Mouse (Mus musculus): Measurements from ENCODE around the gene Robo1.

Gene Robo1

DNA sequence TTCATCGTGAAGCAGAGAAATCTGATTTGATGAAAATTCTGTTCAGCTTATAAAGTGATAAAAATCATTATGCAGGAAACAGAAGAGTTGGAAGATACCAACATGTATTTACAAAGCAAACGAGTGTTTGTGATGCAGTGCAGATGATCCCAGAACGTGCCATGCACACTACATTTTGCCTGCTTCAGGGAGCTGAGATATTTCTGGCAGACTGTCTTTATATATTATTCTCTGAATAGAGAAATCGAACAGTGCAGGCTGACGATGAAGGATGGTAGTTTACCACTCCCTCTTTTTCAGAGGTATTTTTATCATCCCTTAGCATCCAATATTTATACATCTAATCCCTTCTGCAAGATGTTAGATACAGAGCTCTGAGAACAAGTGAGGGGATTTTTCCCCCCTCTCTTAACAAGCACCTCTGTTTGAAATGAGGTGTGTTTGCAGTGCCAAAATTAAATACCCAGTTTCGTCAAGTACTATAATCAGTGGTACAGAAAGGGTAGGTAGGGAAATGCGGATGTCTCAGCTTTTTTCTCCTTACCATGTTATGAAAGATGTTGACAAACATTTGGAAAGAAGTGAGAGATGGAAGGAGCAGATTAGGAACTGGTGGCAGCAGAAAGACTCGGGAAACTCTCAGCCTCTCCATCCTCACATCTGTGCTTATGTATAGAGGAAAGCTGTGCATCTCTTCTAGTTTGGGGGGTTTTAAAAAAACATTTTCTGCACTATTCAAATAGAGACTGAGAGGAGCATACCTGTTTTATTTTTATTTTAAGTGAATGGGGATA is at the start of gene Robo1:
TSS of gene Robo1 (plus strand) at position 770 of the 794 bp plus-strand sequence.
- DNase-seq, result no peak

DNA sequence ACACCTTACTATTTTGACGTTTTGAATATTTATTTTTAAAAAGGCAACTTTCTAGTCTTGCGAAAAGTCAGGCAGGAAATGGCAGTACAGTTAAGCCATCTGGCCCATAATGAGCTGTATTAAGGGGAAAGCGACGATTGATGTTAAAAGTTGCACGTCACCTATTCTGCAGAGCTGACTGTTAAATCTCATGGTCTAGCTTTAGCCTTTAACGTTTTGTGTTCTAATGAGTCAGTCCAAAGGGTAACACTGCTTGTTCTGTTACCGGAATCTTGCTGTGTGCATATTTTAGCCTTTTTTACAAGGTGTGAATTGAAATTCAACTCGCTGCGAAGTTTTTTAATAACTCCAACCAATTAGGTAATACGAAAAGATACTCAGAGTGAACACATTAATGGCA is 40.3 kb upstream of the Robo1 start:
- DNase-seq, result no peak

DNA sequence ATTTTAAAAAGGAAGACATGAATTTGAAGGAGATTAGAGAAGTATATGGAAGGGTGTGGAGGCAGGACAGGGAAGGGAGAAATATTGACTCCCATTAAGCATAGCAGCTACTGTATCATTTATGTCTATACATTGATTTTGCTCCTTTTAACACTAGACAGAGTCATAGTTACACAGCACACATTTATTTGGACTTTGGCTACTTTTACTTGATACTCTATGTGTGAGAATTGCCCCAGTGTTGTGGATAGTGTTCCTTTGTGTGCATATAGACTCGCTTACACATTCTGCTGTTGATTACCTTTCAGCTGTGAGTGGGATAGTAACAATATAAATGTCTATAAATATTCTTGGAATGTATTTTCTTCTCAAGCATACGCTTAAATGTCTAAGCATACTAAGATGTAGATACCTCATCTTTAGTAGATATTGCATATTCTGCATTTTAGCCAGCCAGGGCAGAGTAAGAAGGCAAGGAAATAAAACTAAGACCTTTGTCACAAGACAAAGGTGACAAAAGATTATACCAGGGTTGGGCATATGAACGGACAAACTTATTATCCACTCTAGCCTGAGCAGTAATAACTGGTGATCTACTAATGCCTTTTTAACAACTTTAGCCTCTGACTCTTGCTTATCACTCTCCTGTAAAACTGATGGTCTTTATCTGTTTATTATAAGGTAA is 31.6 kb upstream of the Robo1 start:
- no peak for DNase-seq

DNA sequence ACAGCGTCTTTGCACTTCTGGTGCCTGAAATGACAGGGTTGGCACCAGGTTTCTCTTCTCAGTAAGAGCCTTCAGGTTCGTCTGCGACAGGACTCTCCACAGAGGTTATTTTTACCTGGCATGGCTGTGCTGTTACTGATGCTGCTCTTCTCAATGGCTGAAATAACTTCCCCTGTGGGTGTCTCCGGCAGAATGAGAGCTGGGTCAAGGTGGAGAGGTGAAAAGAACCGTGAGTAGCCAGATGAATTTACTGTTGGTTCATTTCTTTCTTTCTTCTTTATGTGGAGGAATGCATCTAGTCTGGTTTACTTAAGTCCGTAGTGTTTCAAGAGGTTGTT is 194 bp downstream of the Robo1 start:
- DNase-seq, result no peak

DNA sequence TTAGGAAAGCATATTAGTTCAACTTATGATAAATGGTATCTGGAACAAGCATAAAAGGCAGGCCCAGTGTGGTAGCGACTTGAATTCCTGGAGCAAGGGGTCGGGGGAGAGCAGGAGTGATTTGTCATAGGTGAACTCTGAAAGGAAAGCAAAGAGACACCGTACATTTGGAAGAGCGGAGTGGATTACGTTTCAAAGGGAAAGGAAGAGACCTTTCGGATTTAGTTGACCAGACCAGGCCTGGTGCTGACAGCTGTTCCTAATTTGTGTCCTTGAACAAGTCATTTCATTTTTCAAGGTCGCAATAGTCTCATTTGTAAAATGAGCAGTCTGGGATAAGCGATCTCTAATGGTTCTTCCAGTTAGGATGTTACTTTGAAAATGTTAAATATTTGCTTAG is 19.2 kb downstream of the Robo1 start:
- no peak for DNase-seq

DNA sequence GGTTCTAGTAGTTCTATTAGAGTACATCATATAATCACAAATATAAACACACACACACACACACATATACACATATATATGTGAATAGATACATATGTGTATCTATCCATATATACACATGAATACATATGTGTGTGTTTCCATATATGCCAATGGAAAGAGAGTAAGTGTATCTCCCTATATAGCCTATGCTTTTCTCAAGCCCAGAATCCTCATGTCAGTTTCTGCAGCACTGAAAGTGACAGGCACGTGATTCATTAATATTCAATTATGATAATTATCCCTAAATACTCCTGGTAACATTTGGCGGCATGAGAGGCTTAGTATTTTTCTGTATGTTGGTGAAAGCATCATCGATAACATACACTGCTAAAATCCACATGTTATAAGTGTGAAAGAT is 20.5 kb downstream of the Robo1 start:
- DNase-seq, result no peak

DNA sequence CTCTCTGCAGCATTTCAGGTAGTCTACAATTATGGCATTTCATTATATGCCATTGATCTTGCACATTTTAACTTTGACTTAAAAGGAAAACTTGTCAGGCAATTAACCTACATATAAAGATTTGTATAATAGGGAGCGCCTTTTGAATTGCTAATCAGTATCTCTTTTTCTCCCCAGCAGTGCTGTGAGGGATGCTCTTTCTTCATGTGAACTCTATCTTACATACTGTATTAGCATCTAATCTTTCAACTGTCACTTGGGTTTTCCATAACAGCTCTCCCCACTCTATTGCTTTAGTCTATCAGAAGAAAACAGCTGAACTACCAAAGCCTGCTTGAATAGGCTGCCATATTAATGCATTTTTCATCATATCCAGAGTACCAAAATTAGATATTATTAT is 29.7 kb downstream of the Robo1 start:
- no peak for DNase-seq

DNA sequence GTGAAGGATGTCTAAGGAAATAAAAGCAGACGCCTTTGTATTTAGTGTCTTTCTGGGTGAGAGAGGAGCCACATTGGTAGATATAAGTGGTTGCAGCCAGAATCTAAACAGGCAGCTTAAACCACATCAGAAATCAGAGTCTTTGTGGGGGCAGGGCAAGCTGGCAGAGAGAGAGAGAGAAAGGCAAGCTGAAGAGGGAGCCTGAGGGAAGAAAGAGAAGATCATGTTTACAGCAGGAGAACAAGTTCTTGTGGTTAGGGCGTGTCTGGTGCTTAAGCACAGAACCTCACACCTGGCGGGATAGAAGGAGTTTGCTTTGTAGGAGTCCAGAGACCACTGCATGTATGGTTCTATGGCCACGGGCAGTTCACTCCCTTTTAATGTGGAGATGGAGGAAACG is 42.3 kb downstream of the Robo1 start:
- DNase-seq, result no peak

DNA sequence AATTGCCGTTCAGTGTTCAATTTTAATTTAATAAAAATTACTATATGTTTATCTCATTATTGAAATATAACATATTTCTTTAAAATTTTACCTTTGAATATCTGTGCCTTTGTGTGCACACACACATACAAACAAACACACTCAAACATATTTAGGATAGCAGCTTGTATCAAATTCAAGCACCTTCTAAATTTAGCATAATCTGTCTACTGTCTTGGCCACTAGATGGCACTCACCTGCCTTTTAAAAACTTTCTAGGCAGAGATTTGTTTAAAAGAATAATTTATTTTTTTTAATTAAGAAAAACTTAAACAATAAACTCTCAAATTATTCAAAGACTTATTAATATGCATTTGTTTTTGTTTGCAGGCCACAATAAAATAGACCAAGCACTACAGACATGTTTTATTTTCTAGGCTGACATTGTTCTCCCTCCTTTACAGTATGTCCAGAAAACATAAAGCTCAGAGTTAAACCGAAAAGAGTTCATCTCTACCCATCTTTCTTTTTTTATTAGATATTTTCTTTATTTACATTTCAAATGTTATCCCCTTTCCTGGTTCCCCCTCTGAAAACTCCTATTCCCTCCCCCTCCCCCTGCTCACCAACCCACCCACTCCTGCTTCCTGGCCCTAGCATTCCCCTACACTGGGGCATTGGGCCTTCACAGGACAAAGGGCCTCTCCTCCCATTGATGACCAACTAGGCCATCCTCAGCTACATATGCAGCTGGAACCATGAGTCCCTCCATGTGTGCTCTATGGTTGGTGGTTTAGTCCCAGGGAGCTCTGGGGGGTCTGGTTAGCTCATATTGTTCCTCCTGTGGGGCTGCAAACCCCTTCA is 48.6 kb downstream of the Robo1 start:
- no peak for DNase-seq

DNA sequence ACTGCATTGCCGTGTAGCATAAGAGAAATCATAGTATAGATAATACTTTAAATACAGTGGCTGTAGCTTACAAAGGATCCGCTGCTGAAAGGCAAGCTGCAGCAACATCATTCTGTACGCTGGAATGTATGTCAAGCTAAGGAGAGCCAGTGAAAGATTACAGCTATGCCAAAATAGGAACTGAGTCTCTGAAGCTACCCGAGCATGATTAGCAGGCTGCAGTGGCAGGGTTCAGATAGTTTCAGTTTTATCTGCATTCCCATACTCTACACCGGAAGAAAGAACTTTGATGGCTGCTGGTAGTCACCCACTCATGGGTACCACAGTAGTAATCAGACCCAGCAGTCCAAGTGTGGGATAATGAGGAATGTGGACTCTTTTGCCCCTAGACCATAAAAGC is 68.8 kb downstream of the Robo1 start:
- DNase-seq, result no peak

DNA sequence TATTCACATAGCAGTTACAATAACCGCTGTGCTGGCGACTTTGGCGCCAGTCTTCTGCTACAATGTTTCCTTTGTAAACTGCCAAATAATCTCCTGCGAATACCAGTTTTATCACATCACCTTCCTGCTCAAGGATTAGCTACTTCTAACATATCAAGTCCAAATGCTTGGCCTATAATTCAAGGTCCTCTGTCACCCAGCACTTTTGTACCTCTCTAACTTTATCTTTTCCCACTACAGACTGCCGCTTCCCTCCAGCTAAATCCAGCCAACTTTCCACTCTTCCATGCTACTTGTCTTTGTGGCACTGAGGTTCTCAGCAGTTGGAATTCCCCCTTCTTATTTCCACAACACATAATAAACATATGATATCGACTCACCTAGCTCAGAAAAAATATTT is 73.7 kb downstream of the Robo1 start:
- no peak for DNase-seq

DNA sequence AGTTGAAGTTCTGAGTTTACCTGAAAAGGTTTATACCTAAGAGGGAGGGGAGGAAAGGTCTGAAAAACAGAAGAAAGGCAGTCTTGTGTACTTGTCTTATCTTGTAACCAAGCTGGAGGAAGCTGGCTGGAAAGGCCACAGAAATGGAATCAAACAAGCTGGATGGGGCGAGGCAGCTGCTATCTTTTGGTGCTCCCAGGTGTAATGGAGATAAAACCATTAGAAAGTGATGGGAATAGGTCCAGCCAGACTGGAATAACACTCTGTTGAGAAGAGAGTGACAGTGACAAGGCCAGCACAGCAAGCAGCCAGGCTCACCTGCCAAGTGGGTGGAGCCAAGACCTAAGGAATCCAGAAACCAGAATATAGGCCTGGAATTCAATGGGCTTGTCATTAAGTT is 75.5 kb downstream of the Robo1 start:
- no peak for DNase-seq

DNA sequence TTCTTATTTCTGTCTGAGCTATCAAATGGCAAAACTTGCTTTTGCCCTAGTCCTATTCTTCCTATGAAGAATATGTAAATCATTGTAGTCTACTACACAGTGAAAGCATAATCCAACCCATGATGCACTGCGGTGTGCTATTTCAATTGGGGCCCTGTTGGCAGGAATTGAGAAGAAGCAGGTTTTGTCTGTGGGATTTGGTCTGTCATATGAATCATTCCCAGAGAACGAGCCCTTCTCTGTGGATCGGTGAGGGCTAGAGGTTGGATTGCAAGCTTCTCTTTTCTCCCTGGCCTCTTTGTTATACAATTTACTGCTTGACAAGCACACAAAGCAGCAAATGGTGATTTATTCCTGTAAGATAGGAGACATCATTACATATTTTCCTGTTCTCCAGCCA is 85.4 kb downstream of the Robo1 start:
- no peak for DNase-seq

DNA sequence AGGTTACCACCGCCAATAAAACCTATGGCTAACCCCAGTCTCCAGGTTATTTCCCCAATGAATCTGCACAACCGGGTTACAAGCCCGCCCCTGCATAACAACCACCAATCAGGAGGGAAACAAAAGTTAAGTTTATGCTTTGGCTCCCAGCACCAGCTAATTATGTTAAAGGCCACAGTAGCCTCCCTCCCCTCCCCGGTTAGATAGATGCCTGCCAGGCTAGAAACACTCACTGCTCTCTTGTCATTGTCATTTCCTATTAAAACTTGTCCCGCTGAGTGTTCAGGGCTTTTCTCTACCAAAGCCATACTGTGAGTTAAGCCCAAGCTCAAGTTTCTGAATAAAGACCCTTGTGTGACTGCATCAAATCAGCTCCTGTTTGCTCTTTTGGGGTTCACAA is 90.7 kb downstream of the Robo1 start:
- no peak for DNase-seq

DNA sequence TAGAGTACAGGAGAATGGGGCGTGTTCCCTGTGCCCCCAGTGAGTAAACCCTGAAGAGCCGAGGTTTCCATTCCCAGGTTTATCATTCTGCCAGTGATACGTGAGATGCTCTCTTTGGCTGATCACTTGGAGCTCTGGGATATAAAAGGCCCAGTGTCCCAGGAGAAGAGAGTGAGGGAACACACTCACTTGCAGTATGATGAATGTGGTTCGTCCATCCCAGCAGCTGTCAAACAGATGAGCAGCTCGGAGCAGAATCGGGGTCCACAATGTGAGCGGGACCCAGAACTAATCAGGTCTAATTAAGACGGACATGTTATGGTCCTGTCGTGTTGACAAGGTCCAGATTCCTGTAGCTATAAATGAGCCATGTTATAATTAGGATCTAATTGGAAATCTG is 94.3 kb downstream of the Robo1 start:
- no peak for DNase-seq

DNA sequence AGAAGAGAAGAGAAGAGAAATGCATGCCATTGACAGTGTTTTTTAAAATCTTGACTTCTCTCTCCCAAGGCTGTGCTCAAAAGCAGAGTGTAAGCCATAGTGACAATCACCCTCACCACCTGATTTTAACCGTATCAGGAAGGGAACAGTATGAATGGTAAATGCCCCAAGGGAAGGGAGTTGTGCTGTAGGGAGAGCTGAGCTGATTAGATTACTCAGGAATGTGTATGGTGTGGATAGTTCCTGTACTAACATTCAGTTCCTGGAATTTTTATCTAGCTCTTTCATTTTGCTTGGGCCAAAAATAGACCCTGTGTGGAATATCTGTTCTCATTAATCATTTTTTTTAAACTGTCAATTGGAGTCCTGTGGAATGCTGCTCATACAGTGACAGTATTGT is 101.7 kb downstream of the Robo1 start:
- DNase-seq, result no peak

DNA sequence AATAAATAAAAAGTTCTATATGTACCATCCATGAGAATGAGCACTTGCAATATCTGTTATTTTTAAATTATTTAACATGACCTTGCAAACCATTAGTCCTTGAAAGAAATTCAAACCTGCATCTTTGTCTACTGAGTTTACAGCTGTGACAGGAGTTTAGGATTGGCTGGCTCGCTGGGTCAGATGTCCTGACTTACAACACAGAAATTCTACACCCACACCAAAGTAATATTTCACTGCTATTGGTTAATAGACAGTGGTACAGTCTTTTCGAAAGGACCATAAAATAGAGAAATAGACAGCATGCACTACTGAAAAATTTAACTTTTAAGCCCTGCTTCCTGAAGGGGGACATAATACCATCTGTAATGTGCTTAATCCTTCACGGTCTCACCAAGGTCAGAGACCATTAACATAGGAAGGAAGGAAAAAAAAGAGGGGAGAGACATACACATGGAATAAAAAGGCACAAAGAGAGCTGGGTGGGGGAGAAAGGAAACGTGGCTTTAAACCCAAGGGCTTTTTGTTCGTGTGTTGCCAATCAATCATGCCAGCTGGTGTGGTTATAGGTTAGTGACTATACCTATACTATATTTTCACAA is 103.7 kb downstream of the Robo1 start:
- no peak for DNase-seq

DNA sequence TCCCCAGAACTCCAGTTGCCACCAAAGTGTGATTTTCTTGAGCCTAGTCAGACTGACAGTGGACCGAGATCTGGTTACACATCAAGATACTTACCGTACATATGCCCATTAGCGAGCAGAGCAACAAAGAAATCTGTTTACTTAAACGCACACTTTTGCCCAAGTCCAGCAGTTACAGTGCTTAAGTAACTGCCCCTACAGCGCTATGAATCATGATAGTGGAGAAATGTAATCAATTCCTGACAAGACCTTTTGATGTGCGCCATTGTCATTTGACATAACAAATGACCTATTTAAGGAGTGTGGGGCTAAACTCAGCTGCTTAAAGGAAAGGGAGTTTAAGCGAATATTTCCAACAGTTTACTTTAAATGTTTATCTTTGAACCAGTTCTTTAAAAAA is 104.8 kb downstream of the Robo1 start:
- DNase-seq, result no peak

DNA sequence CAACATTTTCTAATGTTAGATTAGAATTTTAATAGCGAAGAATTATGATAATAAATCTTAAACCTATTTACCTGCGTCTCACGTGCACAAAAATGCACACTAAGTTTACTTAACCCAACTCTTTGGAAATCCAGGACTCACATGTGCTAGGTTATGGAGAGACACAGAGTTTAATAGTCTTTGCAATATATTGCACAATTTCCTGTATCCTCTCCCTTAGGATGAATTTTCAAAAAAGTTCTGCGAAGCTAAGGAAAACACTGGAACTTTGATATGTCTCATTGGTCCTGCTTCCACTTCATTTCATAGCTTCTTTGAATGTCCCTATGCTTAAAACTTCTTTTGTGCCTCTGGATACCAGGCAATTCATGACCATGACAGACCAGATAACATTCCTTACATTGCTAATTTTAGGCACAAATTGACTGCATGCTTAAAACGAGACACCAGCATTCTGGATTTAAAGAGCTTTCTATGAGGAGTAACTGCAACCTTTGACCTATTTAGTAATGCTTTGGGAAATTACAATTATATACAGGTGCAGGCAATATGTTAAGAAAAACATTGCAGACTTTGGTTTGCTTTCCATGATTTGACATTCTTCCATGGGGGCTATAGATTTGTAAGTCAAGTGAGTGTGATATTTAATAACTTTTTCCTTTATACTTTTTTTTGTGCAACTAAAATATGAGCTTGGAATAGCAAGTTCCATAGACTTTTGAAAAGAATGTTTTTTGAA is 111.4 kb downstream of the Robo1 start:
- no peak for DNase-seq

DNA sequence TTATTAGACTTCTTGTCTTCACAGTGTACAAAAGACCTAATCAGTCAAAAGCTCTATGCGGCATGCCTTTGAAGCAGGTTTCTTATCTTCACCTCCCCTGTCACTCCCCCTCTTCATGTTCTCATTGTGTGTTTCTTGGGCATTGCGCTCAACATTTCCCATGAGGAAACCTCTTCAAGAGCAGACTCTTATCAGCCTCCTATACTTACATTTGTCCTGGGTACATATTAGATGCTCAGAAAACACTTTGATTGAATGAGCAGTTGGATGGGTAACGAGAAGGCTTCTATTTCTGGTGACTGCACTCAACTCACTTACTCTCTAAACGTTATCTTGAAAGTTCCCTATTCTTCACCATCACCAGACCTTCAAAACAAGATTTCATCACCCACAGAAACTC is 114.3 kb downstream of the Robo1 start:
- no peak for DNase-seq

DNA sequence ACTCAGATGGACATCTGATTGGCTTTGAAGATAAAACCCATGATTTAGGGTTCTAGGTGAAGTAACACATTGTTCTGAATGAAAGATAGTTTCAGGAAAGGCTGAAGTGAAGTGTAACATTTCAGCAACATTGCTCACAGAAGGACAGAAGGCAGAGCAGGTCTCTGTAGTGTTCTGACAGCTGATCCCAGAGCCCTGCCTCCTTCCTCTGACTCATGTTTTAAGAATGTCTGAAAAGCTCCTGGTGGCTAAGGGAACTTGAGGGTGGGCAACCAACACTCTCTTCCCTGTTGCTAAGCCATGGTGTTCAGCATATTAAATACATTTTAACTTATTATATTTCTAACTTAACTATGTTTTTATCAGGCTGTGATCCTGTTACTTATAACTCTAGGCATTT is 126.3 kb downstream of the Robo1 start:
- DNase-seq, result no peak

DNA sequence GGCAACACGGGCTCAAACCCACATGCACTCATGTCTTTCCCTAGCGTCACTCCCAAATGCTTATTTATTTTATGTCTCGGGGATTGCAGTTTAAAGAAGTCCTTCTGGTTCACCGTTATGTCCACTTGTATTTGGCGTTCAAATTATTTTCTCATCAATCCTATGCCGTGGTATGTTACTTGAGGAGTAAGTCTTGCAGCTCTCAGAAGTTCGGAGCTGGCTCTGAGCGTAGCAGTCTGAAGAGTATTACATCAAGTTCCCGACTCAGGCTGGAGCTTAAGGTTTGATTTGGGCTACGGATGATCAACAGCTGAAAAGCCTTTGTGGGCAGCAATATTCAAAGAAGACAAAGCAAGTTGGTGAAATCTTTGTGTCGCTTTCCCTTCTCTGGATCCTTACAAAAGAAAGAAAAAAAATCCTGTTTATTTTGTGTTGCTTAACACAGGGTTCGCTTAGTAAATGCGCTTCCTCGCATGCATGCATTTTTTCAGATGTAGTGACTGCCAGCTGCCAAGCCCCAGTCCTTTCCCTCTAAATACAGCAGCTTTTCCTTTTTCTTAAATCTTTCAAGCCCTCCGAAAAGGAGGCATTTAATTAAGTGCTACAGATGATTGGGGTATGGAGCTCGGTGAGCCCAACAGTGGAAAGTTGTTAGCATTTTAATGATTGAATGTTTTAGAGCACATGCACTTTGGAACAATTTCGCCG is 136.5 kb downstream of the Robo1 start:
- DNase-seq, result no peak
